Mouse (Mus musculus) limb, embryonic 12.5 days (tissue): ENCODE results near the gene Npvf. TPM values are rescaled to one million over a fixed set of nuclear protein-coding genes. Genes with fewer than 3 reads are reported as not detected.
"Not testable (repeated sequence)": the region's sequence is repeated elsewhere in the genome, so short reads cannot be mapped to it uniquely, and the experiment has no call there.

Experiments
- ATAC-seq: fragments of 200-750 bp; cut with Nextera tagmentation; 2 replicates; pipeline ENCODE4 v1.8.0; 2017; ENCODE audit warnings: low read depth, moderate TSS enrichment; ENCODE audit not compliant: insufficient number of reproducible peaks, insufficient read depth, low FRiP score, low TSS enrichment
- H3K27ac ChIP-seq: fragments of 300-500 bp; sonication (generic); 2 replicates; pipeline ENCODE4 v1.5.1; 2016; ENCODE audit warnings: mild to moderate bottlenecking, moderate library complexity
- H3K27me3 ChIP-seq: fragments of 300-500 bp; sonication (generic); 2 replicates; pipeline ENCODE4 v1.6.1; 2016; ENCODE audit warnings: mild to moderate bottlenecking, moderate library complexity
- H3K36me3 ChIP-seq: fragments of 300-500 bp; sonication (generic); 2 replicates; pipeline ENCODE4 v1.6.1; 2016; ENCODE audit warnings: mild to moderate bottlenecking, moderate library complexity
- H3K4me1 ChIP-seq: fragments of 300-500 bp; sonication (generic); replicated peaks from 2 replicates; pipeline ENCODE4 v1.6.1; 2016
- H3K4me2 ChIP-seq: fragments of 300-500 bp; sonication (generic); 2 replicates; pipeline ENCODE4 v1.6.1; 2016; ENCODE audit warnings: mild to moderate bottlenecking, moderate library complexity
- H3K4me3 ChIP-seq: fragments of 300-500 bp; sonication (generic); replicated peaks from 2 replicates; pipeline ENCODE4 v1.5.1; 2016; ENCODE audit warnings: mild to moderate bottlenecking
- H3K9ac ChIP-seq: fragments of 300-500 bp; sonication (generic); replicated peaks from 2 replicates; pipeline ENCODE4 v1.6.1; 2016; ENCODE audit warnings: mild to moderate bottlenecking, moderate library complexity
- H3K9me3 ChIP-seq: fragments of 300-500 bp; sonication (generic); 2 replicates; pipeline ENCODE4 v1.6.1; 2016; ENCODE audit warnings: mild to moderate bottlenecking, moderate library complexity
- WGBS: fragments of 180-500 bp; shearing (Covaris S2); methylation state at CpG from one replicate; pipeline ENCODE4 v1.1.7; 2016; 5-methylcytosine and 5-hydroxymethylcytosine counted together
- polyA plus RNA-seq: library from polyadenylated mRNA; unstranded; fragments of >200 nt; fragmentation: Nextera tagmentation; extraction: Ambion mirVana; gene quantifications from 2 replicates; pipeline ENCODE4 v1.2.1, GENCODE M21; 2016

Gene Npvf
- polyA plus RNA-seq, 1 experiment from 2014 or later = not detected

GRCm38 (mm10) chr6:50639656-50640055 is 14.6 kb downstream of the Npvf start:
- no peak overlapping the region for H3K4me2 ChIP-seq
- no peak overlapping the region for H3K4me3 ChIP-seq
- H3K36me3 ChIP-seq = no peaks in the 10 kb centered on the region
- no peak overlapping the region for H3K27ac ChIP-seq
- H3K9me3 ChIP-seq = no peaks in the 10 kb centered on the region
- ATAC-seq = no peak
- 31% methylated on average over 2 of the region's 2 CpGs for WGBS
- H3K4me1 ChIP-seq = peaks cover 20% of the 10 kb centered on the region
- no peak overlapping the region for H3K9ac ChIP-seq
- no peaks in the 10 kb centered on the region for H3K27me3 ChIP-seq

GRCm38 (mm10) chr6:50626170-50626569 is 28.1 kb downstream of the Npvf start:
- ATAC-seq, H3K4me1 ChIP-seq, H3K27me3 ChIP-seq, H3K9me3 ChIP-seq, H3K36me3 ChIP-seq, H3K27ac ChIP-seq, H3K4me3 ChIP-seq, H3K4me2 ChIP-seq, H3K9ac ChIP-seq: not testable (repeated sequence)
- 66% methylated on average over 2 of the region's 2 CpGs for WGBS

- WGBS = 87% methylated on average over 1 of the region's 1 CpGs
- not testable (repeated sequence) for H3K9ac ChIP-seq, H3K27me3 ChIP-seq, ATAC-seq, H3K4me1 ChIP-seq, H3K4me3 ChIP-seq, H3K27ac ChIP-seq, H3K4me2 ChIP-seq, H3K9me3 ChIP-seq, H3K36me3 ChIP-seq
Measured at GRCm38 (mm10) chr6:50618273-50618672, 36.0 kb downstream of the Npvf start.

GRCm38 (mm10) chr6:50601620-50602019 is 52.6 kb downstream of the Npvf start:
- H3K4me2 ChIP-seq = no peak overlapping the region
- H3K9ac ChIP-seq = no peak overlapping the region
- no peaks in the 10 kb centered on the region for H3K9me3 ChIP-seq
- ATAC-seq = no peak
- no peaks in the 10 kb centered on the region for H3K27me3 ChIP-seq
- no peaks in the 10 kb centered on the region for H3K36me3 ChIP-seq
- peaks cover 18% of the 10 kb centered on the region for H3K4me1 ChIP-seq
- no peak overlapping the region for H3K27ac ChIP-seq
- 29% methylated on average over 4 of the region's 4 CpGs for WGBS
- H3K4me3 ChIP-seq = no peak overlapping the region

Other genes with a start within 250 kb of the Npvf start
- 18.2 and 18.5 TPM in 2 replicates for gene Osbpl3, start 198.2 kb downstream of the Npvf start, polyA plus RNA-seq
- gene Cycs, start 87.9 kb downstream of the Npvf start, polyA plus RNA-seq = 67.4 and 71.1 TPM in 2 replicates
- gene 4921507P07Rik, start 57.8 kb downstream of the Npvf start, polyA plus RNA-seq = 0.60 and 0.71 TPM in 2 replicates